Mouse (Mus musculus) liver, postnatal 0 days (tissue): ENCODE measurements around the gene Zfp618.

Source experiments
- CTCF ChIP-seq: sonication (generic); IDR thresholded peaks from 2 replicates; pipeline ENCODE4 v1.5.1; 2016; ENCODE audit warnings: antibody characterized with exemption, low read depth
- EP300 ChIP-seq: IDR thresholded peaks from 2 replicates; pipeline ENCODE4 v1.6.1; 2016; ENCODE audit warnings: antibody characterized with exemption, low read depth, mild to moderate bottlenecking

DNA sequence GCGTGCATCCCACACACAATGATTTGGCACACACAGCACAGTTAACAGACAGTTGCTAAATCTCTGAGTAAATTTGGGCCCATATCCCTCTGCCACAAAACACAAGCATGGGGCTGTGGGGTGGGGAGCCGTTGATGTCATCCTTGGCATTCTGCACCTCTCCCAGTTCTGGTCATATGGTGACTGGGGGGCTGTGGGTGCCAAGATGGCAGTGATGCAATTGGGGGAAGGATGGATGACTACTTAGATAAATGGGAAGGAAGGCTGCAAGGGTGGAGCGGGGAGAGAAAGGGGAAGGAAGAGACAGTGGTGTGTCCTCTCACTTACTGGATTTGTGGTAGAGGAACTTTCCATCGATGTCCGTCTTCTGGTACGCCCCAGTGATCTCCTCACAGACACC, 185.8 kb downstream of the Zfp618 start:
- no peak for TF ChIP-seq CTCF
- TF ChIP-seq EP300 = no peak
